Mouse (Mus musculus) c-Kit-positive CD71-negative TER-119-negative erythroid progenitor cells, embryonic 14.5 days (primary cell): Measurements from ENCODE around the gene Tnk1.

Experiments
- DNase-seq: peaks from one replicate; pipeline ENCODE4 v3.0.0-alpha.2; 2013; ENCODE audit warnings: low read depth

The Tnk1 gene

DNA sequence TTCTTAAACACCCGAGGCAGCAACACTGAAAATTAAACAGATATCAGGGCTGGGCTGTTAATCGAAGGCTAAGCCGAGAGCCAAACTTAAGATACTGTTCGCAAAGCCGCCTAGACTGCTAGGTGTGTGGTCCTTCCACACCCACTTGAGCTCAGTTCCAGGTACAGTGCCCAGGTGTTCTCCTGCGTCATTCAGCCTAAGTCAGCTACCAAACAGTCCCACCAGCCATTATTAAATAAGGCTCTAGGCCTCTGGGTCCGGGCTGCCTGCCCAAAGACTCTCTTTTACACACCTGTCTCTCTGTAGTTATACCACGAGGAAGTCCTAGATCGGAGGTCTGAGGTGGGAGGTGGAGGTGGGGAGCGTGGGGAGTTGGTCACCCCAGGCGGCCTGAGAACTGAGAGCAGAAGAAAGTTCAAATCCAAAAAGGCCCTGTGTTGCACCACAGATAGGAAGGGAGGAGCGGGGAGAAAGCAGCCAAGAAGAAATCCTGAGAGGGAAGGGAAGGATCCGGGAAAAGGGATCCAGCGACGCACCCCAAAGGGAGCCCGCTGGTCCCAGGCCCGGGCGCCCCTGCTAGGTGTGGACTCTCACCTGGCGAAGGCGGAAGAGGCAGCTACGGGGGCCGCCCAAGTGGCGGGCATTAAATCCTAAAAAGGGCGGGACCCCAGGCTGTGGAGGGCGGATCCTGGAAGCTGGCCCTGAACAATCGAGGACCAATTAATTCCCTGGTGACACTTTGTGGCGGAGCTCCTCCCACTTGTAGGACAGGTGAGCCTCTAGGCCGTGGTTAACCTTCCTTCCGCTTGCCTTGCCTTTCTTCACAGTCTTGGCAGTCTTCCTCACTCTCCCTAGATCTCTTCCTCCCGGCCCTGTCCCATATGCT, at the start of gene Tnk1:
Tnk1 (minus strand) TSS at position 618 of the 886 bp plus-strand sequence.
- no peak for DNase-seq

DNA sequence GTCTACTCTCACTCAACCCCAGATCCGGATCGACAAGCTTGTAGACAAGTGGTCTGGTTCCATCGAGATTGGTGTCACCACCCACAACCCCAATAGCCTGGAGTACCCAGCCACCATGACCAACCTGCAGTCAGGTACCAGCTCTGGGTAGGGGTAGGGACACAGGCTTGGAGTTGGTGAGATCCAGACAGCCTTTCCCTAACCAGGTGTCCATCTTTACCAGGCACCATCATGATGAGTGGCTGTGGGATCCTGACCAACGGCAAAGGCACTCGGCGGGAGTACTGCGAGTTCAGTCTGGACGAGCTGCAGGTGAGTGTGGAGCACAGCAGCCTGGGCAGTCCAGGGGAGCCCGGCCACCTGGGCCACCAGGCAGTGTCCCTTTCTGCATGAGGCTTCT, 45.8 kb upstream of the Tnk1 start:
- DNase-seq: no peak

DNA sequence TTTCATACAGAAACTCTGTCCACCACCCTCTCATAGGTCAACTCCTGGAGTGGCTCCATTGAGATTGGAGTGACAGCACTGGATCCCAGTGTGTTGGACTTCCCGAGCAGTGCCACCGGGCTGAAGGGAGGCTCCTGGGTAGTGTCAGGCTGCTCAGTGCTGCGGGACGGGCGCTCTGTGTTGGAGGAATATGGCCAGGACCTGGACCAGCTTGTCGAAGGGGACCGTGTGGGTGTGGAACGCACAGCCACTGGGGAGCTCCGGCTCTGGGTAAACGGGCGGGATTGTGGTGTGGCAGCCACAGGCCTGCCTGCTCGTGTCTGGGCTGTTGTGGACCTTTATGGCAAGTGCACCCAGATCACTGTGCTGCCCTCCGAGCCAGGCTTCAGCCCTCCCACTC, 44.4 kb upstream of the Tnk1 start:
- DNase-seq: no peak

DNA sequence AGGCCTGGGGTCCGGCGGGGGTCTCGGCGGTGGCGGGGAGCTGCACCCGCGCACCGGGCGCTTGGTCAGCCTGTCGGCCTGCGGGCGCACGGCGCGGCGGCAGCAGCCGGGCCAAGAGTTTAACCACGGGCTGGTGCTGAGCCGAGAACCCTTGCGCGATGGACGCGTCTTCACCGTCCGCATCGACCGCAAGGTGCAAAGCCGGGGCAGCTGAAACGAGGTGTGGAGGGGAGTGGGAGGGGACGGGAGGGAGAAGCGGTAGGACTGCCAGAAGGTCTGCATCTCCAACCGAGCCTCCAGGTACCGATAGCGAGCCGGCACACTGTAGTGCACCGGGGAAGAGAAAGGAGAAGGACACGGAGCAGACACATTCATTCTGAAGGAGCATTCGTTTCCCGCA, 43.5 kb upstream of the Tnk1 start:
- no peak for DNase-seq

DNA sequence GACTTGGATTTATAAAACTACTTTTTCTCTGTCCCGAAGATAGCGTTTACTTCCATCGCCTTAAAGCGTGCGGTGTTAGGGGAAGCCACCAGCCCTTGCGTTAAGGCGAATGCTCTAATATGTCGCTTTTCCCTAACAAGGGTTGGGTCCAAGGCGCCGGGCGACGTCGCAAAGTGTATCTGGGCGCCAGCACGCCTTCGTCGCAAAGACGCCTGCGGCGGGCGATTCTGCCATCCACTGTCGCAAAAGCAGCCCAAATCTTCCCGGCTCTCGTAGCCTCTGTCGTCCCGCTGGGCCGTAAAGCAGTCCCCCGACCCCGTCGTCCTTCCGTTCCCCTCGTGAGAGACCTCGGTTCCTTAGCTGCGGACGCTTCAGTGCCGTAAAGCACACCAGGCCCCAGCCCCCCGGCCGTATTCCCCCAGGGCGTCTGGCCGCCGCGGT, 42.9 kb upstream of the Tnk1 start:
- peak; percentile 94 for DNase-seq

DNA sequence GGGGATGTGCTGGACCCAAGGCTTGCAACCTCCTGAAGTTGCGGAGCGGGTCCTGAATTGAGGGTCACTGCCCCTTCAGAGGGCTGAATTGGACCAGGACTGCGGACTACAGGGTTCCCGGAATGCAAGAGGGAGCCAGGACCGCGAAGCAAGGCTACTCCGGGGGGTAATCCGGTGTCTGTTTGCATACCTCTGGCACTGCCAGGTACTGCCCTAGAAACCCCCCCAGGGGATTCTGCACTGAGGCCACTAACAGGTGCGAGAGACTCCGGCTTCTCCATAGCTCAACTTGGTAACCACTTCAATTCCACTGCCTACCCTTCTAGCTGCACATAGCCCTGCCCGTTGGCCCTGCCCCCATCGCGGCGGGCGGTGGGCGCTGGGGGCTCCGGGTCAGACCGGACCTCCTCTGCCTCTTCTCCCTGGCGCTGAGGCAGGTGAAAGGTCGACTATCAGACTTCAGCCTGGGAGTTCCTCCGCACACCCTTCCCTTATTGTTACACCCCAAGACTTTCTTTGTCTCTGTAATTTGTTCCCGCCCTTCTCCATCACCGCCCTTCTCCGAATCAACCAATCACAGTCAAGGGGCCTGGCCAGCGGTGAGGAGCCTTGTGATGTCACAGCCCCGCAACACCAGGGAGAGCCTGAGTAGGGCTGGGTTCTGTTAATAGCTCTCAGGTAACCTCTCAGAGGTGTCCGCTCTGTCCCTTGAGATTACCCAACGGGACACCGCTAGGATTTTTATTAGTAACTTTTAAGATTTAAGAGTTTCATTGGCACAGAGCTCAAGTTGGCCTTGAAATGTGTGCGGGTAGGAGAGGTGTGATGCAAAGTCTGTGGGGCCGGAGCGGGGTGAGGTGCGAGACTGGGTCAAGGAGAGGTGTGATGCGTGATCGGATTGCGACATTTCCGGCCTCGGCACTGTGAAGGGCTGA, 42.2 kb upstream of the Tnk1 start, which contains the start of the genes 2810408A11Rik and Neurl4:
2810408A11Rik (minus strand) TSS at position 517 of the 935 bp plus-strand sequence.
Neurl4 (plus strand) TSS at position 602 of the 935 bp plus-strand sequence.
- DNase-seq: peak; percentile 93

DNA sequence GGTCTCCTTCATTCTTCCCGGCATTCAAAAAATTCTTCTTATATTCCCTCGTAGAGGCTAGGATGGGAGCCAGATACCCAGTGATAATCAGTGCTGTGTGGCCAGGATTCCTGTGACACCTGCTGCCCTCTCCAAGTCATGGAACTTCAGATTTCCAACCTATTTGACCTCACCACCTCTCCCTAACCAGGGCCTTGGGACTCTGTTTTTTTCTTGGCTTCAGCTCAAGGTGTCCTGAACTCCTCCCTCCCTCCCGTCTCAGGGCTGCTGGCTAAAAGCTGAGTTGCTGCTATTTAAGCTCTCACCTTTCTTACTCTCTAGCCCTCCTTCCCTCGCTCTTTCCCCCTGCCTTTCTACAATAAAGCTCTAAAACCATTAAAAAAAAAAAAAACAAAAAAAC, 41.3 kb upstream of the Tnk1 start:
- DNase-seq: no peak

DNA sequence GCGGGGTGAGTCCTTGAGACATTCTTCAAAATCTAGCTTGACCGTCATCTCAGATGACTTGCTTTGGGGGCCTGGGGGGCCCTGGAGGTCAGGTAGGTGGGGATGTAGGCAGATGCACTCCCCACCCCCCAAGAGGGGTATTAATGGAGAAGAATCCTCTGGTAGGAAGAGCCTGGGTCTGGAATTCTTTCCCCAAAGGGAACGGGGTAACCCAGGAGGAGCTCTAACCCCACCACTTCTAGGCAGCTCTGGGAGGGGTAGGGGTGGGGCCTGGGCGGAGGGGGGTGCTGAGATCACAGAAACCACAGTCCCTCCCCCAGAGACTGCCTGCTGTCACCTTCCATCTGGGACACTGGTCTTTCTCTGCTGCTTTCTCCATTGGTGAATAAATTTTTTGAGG, 36.8 kb upstream of the Tnk1 start, which contains the start of gene Acap1:
Acap1 (minus strand) TSS at position 249 of the 400 bp plus-strand sequence.
- DNase-seq: no peak

DNA sequence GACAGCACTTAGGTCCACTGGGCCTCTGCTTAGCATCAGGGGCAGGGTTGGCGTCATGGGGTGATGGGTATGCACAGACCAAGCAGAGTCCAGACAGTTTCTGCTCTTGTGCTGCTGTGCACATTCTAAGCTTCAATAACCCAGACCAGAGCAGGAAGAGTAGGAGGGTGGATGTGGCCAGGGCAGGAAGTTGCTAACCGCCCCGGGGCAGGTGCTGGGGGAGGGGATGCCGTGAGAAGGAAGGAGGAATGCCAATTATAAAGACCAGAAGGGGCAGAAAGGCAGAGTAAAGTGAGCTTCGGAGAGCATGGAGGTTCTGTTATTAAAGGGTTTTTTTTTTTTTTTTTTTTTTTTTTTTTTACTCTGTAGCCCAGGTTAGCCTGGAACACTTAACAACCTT, 36.1 kb upstream of the Tnk1 start:
- DNase-seq: no peak

DNA sequence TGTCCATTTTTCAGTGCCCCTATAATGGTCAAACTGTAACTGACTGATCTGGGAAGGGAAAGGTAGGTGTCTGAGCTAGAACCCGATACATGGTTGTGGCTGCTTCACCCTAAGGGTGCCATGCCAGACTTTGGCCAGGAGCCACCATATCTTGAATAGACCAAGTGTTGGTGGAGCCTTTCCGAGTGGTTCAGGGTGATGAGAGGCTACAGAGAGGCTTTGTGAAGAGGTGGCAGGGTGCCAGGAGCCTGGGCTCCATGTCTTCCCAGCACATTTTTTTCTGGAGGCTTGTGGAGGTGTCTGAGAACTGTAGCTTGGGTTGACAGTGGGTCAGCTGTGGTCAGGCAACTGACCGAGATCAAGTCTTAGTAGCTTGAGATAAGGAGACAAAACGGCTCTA, 33.0 kb upstream of the Tnk1 start:
- DNase-seq: no peak

DNA sequence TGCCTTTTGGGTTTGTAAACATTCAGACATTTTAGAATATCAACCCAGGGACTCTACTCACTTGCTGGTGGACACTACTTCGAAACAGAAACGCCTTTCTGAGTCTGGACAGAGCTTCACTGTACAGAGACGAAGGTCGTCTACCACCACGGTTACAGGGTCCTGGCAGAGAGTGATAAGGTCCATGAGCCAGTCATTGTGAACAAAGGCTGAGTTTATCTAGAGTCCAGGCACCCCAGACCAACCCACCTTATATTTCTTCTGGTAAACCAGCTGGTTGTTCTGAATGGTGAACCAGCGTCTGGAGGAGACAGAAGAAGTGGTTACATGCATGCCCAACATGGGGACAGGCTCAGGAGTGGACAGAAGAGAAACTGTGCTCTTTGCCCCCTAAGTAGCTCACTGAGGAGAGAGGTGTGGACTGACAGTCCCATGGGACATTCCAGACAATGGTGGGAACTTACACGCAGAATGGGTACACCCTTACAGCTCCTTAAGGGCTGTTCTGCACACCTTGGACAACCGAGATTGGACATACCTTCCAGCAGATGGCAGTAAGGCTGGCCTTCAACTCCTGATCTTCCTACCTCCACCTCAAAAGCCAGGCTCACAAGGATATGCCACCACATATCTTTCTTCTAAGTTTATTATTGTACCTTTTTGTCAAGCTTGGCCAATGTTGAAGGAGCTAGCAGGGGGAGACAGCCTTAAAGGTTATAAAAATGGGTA, 28.5 kb upstream of the Tnk1 start:
- DNase-seq: no peak

DNA sequence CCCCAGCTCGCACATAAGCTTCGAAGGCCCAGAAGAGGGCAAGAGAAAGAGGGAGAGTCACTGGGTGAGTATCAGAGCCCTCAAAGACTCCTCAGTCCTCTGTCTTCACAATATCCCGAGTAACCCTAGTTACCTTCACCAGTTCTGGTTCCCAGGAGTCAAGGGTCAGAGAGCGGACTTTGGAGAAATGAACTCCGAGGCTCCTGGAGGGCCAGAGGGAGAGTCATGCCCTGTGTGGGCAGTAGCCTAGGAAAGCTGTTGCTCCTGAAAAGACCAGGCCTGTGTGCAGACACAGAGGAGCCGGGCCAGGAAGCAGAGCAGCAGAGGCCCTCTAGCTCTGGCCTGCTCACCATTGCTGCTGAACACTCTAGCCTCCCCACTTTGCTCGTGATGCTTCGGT, 26.1 kb upstream of the Tnk1 start:
- DNase-seq: no peak

DNA sequence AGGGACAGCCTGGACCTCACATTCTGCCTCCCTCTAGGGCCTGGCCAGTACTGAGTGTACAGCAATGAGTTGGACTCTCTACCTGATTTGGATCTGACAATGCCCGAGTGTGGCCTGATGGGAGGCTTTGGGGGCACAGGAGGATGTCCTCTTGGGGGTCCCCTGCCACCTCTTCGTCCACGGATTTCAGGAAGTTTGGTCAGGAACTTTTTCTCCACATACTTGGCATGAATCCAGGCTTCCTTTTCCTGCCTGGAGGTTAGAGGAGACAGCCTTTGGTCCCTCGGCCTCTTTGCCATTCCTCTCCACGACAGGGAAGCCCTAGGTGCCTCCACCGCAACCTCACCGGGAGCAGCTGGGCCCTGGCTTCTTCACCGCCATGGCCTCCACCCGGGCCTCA, 25.7 kb upstream of the Tnk1 start:
- no peak for DNase-seq

DNA sequence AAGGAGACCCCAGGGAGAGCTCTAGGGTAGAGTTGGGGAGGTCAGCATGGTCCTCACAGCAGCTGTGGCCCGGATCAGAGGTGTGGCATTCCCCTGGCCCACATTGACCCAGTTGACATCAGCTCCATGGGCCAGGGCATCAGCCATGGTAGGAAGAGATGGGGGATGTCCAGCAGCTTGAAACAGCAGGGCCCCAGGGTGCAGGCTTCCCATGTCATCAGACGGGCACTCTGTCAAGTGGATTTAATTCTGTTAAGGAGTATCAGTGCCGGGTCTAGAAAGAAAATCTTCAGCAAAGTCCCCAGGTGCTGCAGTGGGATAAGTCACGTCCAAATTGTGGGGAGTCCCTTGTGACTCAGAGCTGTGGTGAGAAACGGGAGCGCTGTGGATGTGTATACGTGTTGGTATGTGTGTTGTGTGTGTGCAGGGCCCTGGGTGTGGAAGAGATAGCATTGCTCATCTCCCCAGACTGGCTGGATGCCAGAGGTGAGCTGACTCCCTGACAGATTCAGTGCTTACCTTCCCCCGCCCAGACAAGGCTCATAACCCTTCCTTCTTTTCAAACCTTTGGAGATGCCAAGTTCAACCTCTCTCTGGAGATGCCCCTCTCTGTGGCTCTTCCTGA, 25.1 kb upstream of the Tnk1 start:
- no peak for DNase-seq

DNA sequence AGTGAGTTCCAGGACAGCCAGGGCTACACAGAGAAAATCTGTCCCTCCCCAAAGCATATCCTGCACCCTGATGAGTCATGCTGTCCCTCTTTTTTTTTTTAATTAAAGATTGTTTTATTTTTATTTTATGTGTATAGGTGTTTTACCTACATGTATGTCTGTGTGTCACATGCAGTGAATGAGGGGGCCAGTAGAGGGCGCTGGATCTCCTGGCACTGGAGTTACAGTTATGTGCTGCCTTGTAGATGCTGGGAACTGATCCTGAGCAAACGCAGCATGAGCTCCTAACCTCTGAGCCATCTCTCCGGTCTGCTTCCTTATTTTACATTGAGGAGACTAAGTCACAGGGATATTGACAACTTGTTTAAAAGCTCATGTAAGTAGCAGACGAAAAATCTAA, 24.5 kb upstream of the Tnk1 start:
- no peak for DNase-seq

DNA sequence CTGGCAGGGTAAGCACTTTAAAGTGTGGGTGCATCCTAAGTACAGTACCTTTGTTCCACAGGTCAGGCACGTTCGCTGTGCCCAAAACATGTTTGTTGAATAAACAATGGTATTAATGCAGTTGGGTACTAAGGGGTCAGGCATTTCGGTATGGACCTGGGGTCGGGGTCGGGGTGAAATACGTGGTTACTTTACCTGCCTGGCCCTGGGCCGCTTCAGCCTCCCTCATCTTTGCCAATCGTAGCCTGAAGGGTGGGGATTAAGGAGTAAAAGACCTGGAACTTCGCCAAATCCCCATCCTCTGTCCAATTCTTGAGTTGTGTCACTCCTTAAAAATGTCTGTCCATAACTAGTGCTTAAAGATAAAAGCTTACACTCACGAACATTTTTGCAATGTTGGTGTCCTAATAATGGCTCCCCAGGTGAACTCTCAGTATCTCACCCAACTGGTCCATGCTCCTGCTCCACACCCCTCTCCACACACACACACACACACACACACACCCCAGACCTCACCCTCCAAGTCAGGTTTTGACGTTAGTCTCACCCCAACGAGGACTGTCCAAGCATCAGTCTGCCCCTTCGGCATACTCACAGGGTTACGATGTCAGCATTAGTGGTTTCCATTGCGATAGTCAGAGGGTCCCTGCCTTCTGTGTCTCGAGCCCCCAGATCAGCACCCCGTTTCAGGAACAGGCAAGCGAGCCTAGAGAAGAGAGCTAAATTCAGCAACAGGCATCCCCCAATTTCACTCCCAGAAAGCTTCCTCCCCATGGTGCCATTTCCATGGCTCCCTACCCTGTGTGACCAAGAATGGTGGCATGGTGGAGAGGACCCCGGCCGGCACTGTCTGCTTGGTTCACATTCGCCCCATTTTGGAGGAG, 23.5 kb upstream of the Tnk1 start:
- DNase-seq: no peak

DNA sequence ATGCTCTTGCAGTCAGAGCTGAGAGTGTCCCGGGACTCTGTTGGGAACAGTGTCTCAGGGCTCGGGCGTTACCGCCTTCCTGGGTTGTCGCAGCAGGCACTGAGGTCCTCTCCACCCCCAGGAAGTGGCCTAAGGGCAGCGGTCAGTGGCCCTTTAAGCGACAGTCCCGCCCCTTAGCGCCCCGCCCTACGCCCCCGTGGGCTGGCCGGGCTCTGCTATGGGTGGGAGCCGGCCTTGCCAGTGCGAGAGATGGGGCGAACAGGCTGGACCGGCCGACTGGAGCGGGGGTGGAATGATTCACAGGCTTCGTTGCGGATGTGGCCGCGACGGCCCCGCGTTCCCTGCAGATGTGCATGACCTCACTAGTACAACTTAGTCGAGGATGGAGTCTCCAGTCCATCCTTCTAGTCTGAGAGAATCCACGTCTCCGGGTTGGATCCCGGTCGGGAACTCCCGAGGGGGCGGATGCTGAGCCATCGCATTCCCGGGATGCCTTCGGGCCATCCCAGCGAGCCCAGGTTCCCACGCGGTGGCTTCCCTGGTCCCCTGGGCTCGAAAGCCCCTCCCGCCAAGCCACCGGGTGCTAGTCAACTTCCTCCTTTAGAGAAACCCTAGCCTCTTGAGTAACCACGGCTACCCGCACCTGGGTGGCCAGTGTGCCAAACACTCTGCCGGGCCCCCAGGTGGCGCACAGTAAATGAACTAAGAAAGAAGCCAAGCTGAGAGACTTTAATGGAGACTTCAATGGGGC, 22.5 kb upstream of the Tnk1 start, which contains the start of gene Kctd11:
Kctd11 (minus strand) TSS at position 554 of the 751 bp plus-strand sequence.
- peak; percentile 72 for DNase-seq

DNA sequence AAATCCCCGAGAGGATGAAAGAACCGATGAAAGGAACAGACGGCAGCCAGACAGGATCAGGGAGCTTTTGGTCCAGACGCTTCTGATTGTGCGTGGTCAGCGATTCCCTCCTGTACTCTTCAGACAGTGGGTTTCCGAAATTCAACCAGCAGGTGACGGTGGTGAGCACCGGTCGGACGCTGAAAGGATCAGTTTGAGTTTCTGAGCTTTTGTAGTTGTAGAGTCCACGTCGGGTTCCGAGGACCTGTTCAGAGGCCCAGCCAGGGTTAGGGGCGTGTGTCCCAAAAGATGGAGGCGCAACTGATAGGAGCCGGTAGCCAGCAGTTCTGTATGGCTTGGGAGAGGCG, 21.9 kb upstream of the Tnk1 start:
- no peak for DNase-seq

DNA sequence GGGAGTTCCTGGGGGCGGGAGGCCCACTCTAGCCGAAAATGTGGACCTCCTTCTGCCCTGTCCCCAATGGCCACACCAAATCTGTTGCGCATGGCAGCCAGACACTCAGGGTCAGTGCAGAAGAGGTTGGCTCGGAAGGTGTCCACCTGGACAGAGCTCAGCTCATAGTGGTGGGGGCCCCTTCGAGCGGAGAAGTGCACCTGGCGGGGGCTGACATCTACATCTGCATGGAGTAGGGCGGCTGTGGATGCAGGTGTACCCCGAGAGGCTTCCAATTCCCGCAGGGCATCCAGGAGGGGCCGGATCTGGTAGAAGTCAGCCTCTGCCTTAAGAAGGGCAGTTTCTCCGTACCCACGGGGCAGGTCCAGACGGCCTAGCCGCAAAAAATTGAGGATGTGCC, 21.2 kb upstream of the Tnk1 start:
- DNase-seq: no peak

DNA sequence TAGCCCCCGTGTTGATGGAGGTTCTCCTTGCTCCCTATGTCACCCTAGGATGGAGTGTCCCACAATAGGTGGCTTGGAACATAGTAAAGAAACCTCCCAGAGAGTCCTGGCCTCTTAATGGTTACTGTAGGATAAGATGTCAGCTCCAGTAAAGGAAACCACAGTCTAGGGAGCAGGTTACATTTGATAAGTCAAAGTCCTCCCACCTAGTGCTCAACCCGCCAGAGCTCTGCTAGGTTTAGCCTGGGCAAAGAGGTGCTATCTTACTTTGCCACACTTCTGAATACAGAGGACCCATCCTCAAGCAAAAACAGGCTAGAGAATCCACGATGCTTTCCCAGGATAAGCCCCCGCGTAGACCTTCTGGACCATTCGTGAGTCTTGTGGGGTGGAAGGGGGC, 20.4 kb upstream of the Tnk1 start:
- no peak for DNase-seq
